Mouse (Mus musculus) embryonic fibroblast, embryonic 13.5 days (primary cell): ENCODE measurements at regions not wholly inside any gene's neighbourhood (a gene's known extent, or its start where the extent isn't known, plus 50 kb on each side); places are given as distances from the start of the nearest gene placed in this dataset.

Experiments used
- CTCF ChIP-seq: IDR thresholded peaks from 2 replicates; pipeline ENCODE4 v1.5.1; 2011; ENCODE audit warnings: mild to moderate bottlenecking, control low read depth, low read length, moderate library complexity, borderline replicate concordance; ENCODE audit not compliant: insufficient read depth
- POLR2A ChIP-seq: IDR thresholded peaks from 2 replicates; pipeline ENCODE4 v1.6.1; 2011; ENCODE audit warnings: low read depth, mild to moderate bottlenecking, control low read depth, low read length, moderate library complexity

GRCm38 (mm10) chr8:28589999-28590398 is 1142.5 kb downstream of the Poteg start:
- no peak for TF ChIP-seq POLR2A
- TF ChIP-seq CTCF, result no peak
